In the genomic region with DNA sequence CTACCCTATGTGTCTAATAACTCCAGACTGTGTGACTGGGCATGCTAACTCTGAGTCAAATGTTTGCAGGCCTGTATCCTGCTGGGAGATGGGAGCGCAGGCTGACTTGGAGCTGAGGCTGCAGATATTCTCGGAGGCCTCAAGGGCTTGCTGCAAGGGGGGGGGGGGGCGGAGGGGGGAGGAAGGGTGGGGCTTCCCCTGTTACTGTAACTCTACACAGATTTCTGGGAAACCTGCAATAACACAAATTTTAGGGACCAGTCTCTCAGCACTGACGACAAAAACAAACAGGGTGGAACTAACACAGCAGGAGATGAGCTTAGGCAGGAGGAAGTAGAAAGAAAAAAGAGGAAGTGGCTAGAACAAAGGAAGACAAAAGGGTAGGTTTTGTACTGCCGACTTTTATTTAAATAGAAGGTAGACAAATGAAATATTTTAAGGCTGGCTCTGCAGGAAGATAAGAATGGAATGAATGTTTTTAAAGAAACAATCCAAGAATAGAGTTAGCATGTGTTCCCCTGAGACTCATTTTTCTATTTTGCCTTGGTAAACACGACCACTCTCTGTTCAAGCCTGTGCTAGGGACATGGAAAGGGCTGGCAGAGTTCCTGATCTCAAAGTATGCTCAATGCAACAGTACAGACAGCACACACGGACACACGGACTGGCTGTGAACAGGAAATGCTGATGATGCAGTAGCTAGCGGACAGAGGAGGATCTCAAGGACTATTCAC, we compare ENCODE assay signal across 8 mouse cellular contexts. TPM values are rescaled to one million over a fixed set of nuclear protein-coding genes. Genes with fewer than 3 reads are reported as not detected.
DNase-seq lines count a peak whose midpoint lies in the region; ATAC-seq lines count a peak whose summit lies in the region.

No protein-coding gene starts in this region.

- ATAC-seq in CD4-positive, CD25-positive, alpha-beta regulatory T cell, adult 4 months: peak; percentile 94
- ATAC-seq in forebrain, embryonic 14.5 days: 0 out of 2 replicates have a peak, but pooled peaks have one; percentile 23

- peak; percentile 98 for DNase-seq in heart, adult 11 months
- no peak for DNase-seq in heart, postnatal 25 days (ENCODE audit: low spot score)
- DNase-seq in forebrain, embryonic 14.5 days (ENCODE audit: low spot score): no peak
- DNase-seq in kidney, postnatal 14 days: peak; percentile 64
- DNase-seq in skeletal muscle tissue, adult 2 months (ENCODE audit: low read depth, low spot score): peak; percentile 62
- DNase-seq in retina, postnatal 1 day: no peak
- no peak for DNase-seq in cerebellum, postnatal 25 days

- H3K4me1 ChIP-seq in forebrain, embryonic 14.5 days (ENCODE audit: control insufficient read depth, insufficient read depth, low read length): no peaks in the 10 kb centered on the region

- no peak overlapping the region for H3K4me3 ChIP-seq in forebrain, embryonic 14.5 days (ENCODE audit: low read depth, low read length)

- 48% methylated on average over 9 of the region's 9 CpGs for WGBS in forebrain, embryonic 14.5 days

- H3K27me3 ChIP-seq in forebrain, embryonic 14.5 days (replicated peaks; ENCODE audit: control insufficient read depth, insufficient read depth, low read length): no peaks in the 10 kb centered on the region

- H3K9me3 ChIP-seq in forebrain, embryonic 14.5 days (replicated peaks; ENCODE audit: control insufficient read depth, low read length): no peaks in the 10 kb centered on the region

- intact Hi-C loops in heart, postnatal 25 days (cut with DNase I): loop anchor here (2.0 kb wide), 1 partner anchor 106 kb away; no protein-coding TSS in a partner anchor

- H3K27ac ChIP-seq in forebrain, embryonic 14.5 days (ENCODE audit: low read depth, low read length): no peak overlapping the region

- H3K36me3 ChIP-seq in forebrain, embryonic 14.5 days (ENCODE audit: control insufficient read depth, insufficient read depth, low read length): no peaks in the 10 kb centered on the region

- H3K9ac ChIP-seq in forebrain, embryonic 14.5 days (ENCODE audit: low read length): no peak overlapping the region

- H3K4me2 ChIP-seq in forebrain, embryonic 14.5 days (ENCODE audit: low read length): no peak overlapping the region

RNA-seq across cellular contexts. Expression of a gene that starts 42.4 kb away (rescaled TPM):
- total RNA-seq in heart, postnatal 25 days (2021): 10 to 100 TPM; 22.3 to 28.0 TPM
- polyA plus RNA-seq in CD4-positive, CD25-positive, alpha-beta regulatory T cell, adult 4 months (2017; shearing (Covaris generic)): 10 to 100 TPM; 57.3 to 62.9 TPM
- 41.2 and 43.5 TPM in 2 replicates for polyA plus RNA-seq in forebrain, embryonic 14.5 days (2014; fragmentation: Nextera tagmentation; extraction: Ambion mirVana)

Comparison
In these comparisons a context has a peak if more than half of its experiments do, and no peak if none do; other contexts are left out.
1. DNase-seq: peak in heart, adult 11 months (single experiment), kidney, postnatal 14 days (single experiment) and skeletal muscle tissue, adult 2 months (single experiment); none in heart, postnatal 25 days (single experiment), forebrain, embryonic 14.5 days (single experiment), retina, postnatal 1 day (single experiment) and cerebellum, postnatal 25 days (0 of 2).